Mouse (Mus musculus) thymus, adult 2 months (tissue): ENCODE data around the gene Mlec. TPM values are rescaled to one million over a fixed set of nuclear protein-coding genes. Genes with fewer than 3 reads are reported as not detected.

Experiments used
- DNase-seq: peaks from one replicate; pipeline ENCODE4 v3.0.0; 2021
- H3K27ac ChIP-seq: fragments of 200-500 bp; 2 replicates; pipeline ENCODE4 v1.5.1; 2012; ENCODE audit warnings: low read length, control low read depth; ENCODE audit not compliant: control insufficient read depth, insufficient read depth
- H3K27me3 ChIP-seq: fragments of 200-500 bp; 2 replicates; pipeline ENCODE4 v1.6.1; 2012; ENCODE audit warnings: mild to moderate bottlenecking, low read length, moderate library complexity, mixed read lengths; ENCODE audit not compliant: control insufficient read depth, insufficient read depth
- H3K36me3 ChIP-seq: fragments of 200-500 bp; 2 replicates; pipeline ENCODE4 v1.6.1; 2012; ENCODE audit warnings: mild to moderate bottlenecking, low read length, moderate library complexity; ENCODE audit not compliant: control insufficient read depth, insufficient read depth
- H3K4me1 ChIP-seq: fragments of 200-500 bp; replicated peaks from 2 replicates; pipeline ENCODE4 v1.6.1; 2012; ENCODE audit warnings: low read length; ENCODE audit not compliant: control insufficient read depth, insufficient read depth
- H3K4me3 ChIP-seq: fragments of 200-500 bp; 2 replicates; pipeline ENCODE4 v1.5.1; 2012; ENCODE audit warnings: mild to moderate bottlenecking, low read length, control low read depth, moderate library complexity; ENCODE audit not compliant: control insufficient read depth, insufficient read depth
- CTCF ChIP-seq: fragments of 200-500 bp; IDR thresholded peaks from 2 replicates; pipeline ENCODE4 v1.5.1; 2012; ENCODE audit warnings: mild to moderate bottlenecking, control low read depth, low read length, moderate library complexity, borderline replicate concordance; ENCODE audit not compliant: control insufficient read depth, poor library complexity, insufficient read depth; ENCODE audit errors: extremely low read depth
- POLR2A ChIP-seq: fragments of 200-500 bp; IDR thresholded peaks from 2 replicates; pipeline ENCODE4 v1.6.1; 2012; ENCODE audit warnings: mild to moderate bottlenecking, low read length, control low read depth, moderate library complexity; ENCODE audit not compliant: control insufficient read depth, poor library complexity, insufficient read depth; ENCODE audit errors: extremely low read depth
- WGBS: fragments of 180-500 bp; shearing (Covaris S2); methylation state at CpG from one replicate; pipeline ENCODE4 v1.1.7; 2018; 5-methylcytosine and 5-hydroxymethylcytosine counted together
- polyA plus RNA-seq: library from polyadenylated mRNA; depleted of rRNA; stranded (reverse); fragments of >200 nt; gene quantifications from 2 replicates; pipeline ENCODE4 v1.2.3, GENCODE M21; 2012

Mlec gene
- polyA plus RNA-seq, 1 experiment = 95.0 TPM

DNA sequence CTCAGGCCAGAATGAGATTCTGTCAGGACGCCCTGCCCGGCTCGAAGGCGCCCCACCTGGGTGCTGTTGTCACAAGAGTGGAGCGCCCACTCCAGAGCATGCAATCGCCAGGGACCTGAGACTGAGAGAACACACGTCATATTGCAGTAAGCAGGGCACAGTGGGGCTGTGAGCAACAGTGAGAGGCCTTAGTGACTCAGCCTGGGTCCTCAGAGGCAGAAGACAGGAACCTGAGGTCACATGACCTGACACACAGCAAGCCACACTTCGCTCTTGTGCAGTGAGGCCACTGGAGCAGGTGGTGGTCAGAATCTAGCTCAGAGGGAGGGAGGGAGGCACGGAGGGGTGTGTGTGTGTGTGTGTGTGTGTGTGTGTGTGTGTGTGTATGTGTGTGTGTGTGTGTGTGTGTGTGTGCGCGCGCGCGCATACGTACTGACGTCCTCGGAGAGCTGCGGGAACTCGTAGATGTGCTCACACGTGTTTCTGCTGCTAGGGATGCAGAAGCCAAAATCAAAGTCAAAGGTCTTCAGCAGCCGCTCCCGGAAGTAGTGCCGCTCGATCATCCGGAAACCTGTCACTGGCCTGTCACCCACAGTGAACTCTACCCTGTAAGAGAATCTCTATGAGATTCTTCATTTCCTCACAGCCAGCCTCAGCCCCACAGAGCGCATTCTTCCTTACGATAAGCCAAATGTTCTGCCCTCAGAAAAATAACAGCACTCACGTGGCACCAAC, 31.2 kb downstream of the Mlec start:
- no peak for DNase-seq
- 81% methylated on average over 28 of the region's 28 CpGs for WGBS
- H3K36me3 ChIP-seq = peaks cover 12% of the 10 kb centered on the region
- TF ChIP-seq POLR2A = no peak
- 0 out of 2 replicates have a peak overlapping the region, but pooled peaks have one; percentile 5 for H3K27ac ChIP-seq
- peaks cover 20% of the 10 kb centered on the region for H3K4me1 ChIP-seq
- H3K4me3 ChIP-seq = no peak overlapping the region; the same call in 1 of the 2 replicates
- no peaks in the 10 kb centered on the region for H3K27me3 ChIP-seq

DNA sequence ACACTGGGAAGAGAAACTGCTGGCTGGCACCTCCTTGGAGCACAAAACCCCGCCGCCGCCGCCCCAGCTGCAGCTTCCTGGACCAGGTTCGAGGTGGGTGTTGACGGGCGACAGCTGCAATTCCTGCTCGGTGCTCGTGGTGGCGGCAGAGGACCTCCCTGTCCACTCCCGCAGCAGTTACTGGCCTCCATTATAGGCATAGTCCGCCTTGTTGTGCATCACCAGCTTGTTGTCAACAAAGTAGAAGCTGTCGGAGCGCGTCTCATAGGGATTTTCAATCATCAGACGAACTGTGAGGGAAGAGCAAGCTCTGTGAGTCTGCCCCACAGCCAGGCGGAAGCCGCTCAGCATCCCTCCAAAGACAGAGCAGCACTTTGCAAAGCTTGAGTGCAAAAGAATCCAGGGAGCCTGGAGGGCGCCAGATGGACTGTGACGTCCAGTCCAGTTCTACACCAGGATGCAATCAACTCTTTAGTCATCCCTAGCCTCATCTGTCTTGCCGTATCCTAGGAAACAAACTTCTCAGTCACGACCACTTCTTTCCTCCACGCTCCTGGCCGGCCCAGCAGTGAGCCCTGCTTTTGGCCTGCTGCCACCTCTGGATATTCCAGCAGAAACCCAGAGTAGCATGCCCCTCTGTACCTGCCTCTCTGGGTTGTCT, 32.6 kb downstream of the Mlec start:
- WGBS = 37% methylated on average over 24 of the region's 24 CpGs
- Histone ChIP-seq H3K4me3 (no peak overlapping the region), H3K27me3 (no peaks in the 10 kb centered on the region), H3K4me1 (peaks cover 19% of the 10 kb centered on the region), H3K27ac (no peak overlapping the region), H3K36me3 (peaks cover 12% of the 10 kb centered on the region)
- TF ChIP-seq POLR2A = no peak; the same call in 1 of the 2 replicates
- peak; percentile 89 for TF ChIP-seq CTCF
- DNase-seq = peak; percentile 88

DNA sequence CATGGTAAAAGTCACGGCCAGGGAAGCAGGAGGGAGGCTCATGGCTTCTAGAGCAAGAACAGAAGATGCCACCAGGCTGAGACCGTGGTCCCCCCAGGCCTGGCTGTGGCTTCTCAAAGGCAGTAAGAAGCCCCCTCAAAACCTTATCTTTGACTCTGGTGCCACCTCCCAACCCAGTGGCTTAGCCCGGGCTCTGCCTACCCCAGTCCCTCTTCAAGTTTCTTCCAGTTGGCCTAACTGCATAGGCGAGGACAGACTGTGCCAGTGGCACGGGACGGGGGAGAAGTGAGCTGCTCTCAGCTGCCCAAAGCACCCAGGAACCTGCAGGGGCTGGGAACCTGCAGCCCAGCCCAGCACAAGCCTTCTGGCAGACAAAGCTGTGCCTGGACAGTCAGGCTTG, 33.3 kb downstream of the Mlec start:
- TF ChIP-seq CTCF (no peak), POLR2A (no peak)
- Histone ChIP-seq H3K27ac (no peak overlapping the region), H3K27me3 (no peaks in the 10 kb centered on the region), H3K36me3 (peaks cover 12% of the 10 kb centered on the region), H3K4me3 (no peak overlapping the region), H3K4me1 (peaks cover 14% of the 10 kb centered on the region; the same call in 1 of the 2 replicates)
- 97% methylated on average over 6 of the region's 6 CpGs for WGBS
- DNase-seq = no peak

DNA sequence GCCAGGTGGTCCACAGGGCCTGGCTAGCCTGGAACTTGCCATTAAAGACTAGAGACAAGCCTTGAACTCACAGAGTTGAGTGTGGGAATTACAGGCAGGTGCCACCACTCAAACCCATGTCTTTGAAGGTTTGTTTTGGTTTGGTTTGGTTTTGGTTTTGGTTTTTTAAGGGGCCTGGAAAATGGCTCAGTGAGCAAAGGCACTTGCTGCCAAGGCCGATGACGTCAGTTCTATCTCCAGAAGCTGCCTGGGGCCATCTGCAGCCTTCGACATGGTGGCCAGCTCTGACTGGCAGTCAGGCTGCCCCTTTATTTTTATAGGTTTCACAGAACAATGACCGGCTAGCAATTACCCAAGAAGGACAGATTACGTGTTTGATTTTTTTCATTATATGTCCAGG, 37.0 kb downstream of the Mlec start:
- Histone ChIP-seq H3K4me3 (no peak overlapping the region), H3K4me1 (peaks cover 5% of the 10 kb centered on the region), H3K36me3 (peaks cover 1% of the 10 kb centered on the region), H3K27ac (no peak overlapping the region), H3K27me3 (no peaks in the 10 kb centered on the region)
- no peak for DNase-seq
- WGBS = 87% methylated on average over 5 of the region's 5 CpGs
- TF ChIP-seq POLR2A (no peak), CTCF (no peak)

DNA sequence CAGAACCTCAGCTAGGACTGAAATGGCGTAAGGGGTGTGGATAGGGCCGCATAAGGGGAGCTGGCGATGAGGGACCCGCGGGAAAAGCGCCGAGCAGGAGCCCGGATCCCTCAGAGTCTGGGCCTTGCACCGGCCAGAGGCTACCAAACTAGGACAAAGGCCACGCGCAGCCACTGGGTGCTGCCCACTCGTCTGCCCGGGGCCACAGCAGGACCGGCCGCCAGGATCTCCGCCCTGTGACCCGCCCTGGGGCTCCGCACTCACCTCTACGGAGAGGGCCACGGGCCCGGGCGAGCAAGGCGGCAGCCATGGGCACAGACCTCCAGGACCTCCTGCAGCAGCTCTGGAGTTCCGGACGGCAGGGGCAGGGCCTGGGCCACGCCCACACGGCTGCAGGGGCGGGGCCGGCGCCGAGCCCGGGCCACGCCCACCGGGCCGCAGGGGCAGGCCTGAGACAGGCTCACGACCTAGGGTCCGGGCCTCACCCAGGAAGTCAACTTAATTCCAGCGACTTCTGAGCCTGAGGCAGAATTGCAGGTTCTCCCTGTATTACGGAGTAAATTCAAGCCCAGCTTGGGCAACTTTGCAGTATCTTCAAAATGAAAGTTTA, 38.9 kb downstream of the Mlec start, which contains the start of gene Acads:
Acads (minus strand) TSS at position 386 of the 610 bp plus-strand sequence.
- peak; percentile 50; the same call in 1 of the 2 replicates for TF ChIP-seq POLR2A
- TF ChIP-seq CTCF = 0 out of 2 replicates have a peak, but pooled peaks have one; percentile 34
- peak within 1 kb of the TSS; percentile 71 for H3K4me3 ChIP-seq
- peak within 1 kb of the TSS; percentile 5; the same call in 1 of the 2 replicates for H3K27ac ChIP-seq
- H3K4me1 ChIP-seq = peaks cover 5% of the 10 kb centered on the region; the same call in 1 of the 2 replicates
- H3K36me3 ChIP-seq = no peaks in the 10 kb centered on the region
- WGBS = 1% methylated on average over 39 of the region's 39 CpGs
- peak; percentile 92 for DNase-seq
- no peaks in the 10 kb centered on the region for H3K27me3 ChIP-seq

DNA sequence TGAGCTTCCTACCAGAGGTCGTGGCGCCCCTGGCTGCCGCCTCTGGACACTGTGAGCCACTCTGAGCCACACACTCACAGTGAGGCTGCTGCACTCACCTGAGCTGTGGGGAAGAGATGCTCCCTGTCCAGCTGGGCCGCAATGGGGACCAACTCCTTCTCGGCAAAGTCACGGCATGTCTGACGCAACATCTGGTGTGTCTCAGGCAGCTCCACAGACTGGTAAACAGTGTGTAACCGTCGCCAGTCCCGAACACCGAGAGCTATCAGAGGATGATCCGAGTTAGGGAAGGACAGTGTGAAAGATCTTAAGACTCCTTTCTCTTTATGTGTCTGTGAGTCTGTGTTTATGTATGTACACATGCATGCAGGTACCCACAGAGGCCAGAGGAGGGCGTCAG, 40.5 kb downstream of the Mlec start:
- H3K27me3 ChIP-seq = no peaks in the 10 kb centered on the region
- H3K4me3 ChIP-seq = no peak overlapping the region
- peaks cover 5% of the 10 kb centered on the region; the same call in 1 of the 2 replicates for H3K4me1 ChIP-seq
- no peak overlapping the region for H3K27ac ChIP-seq
- no peak for DNase-seq
- TF ChIP-seq CTCF = no peak
- 98% methylated on average over 13 of the region's 13 CpGs for WGBS
- H3K36me3 ChIP-seq = no peaks in the 10 kb centered on the region; the same call in 1 of the 2 replicates
